In the genomic region with DNA sequence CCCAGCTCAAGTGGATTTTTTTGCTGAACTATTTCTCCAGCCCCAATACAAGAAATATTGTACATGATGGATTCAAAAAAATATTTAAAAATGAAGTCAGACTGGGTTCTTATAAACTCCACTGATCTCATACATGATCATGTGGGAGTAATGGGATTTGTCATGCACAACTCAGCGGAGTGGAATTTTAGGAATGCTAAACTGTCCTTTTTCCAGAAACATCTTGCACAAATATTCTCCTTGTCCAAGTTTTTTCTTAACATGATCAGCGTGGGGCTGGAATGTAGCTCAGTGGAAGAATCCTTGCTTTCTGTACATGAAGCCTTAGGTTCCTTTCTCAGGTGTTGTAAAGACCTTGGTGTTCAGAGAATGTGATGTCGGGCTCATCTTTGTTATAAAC, we compare ENCODE assay signal across 25 mouse cellular contexts. TPM values are rescaled to one million over a fixed set of nuclear protein-coding genes. Genes with fewer than 3 reads are reported as not detected.
DNase-seq lines count a peak whose midpoint lies in the region; ATAC-seq and TF ChIP-seq lines count a peak whose summit lies in the region.
"Had no signal": no experiment of that assay in that cellular context is flagged by ENCODE, and none has a peak within 500 bp of the region (broad histone marks: within the 10 kb centered on the region; RNA-seq: fewer than 3 reads in every experiment).

No protein-coding gene starts in this region.

- H3K27ac ChIP-seq in limb, embryonic 14.5 days (replicated peaks; ENCODE audit: low read depth, low read length) = no peak overlapping the region
- no peak overlapping the region for H3K27ac ChIP-seq in limb, embryonic 10.5 days
- H3K27ac ChIP-seq in embryonic fibroblast, embryonic 13.5 days (ENCODE audit: insufficient read depth, low read length) = peak overlapping the region; percentile 99
- H3K27ac ChIP-seq: embryonic facial prominence, embryonic 12.5 days; forebrain, embryonic 13.5 days; hindbrain, embryonic 10.5 days; limb, embryonic 15.5 days; midbrain, embryonic 10.5 days; neural tube, embryonic 15.5 days; stomach, postnatal 0 days had no signal

- WGBS in limb, embryonic 14.5 days = 80% methylated on average over 3 of the region's 3 CpGs
- 87% methylated on average over 3 of the region's 3 CpGs for WGBS in limb, embryonic 10.5 days

- H3K4me2 ChIP-seq in limb, embryonic 14.5 days (replicated peaks; ENCODE audit: low read depth, low read length, severe bottlenecking) = no peak overlapping the region
- H3K4me2 ChIP-seq: embryonic facial prominence, embryonic 12.5 days; forebrain, embryonic 13.5 days; heart, embryonic 12.5 days; limb, embryonic 15.5 days; neural tube, embryonic 15.5 days had no signal

- no peak overlapping the region for H3K9ac ChIP-seq in limb, embryonic 14.5 days (ENCODE audit: low read depth, low read length, severe bottlenecking)
- H3K9ac ChIP-seq: embryonic facial prominence, embryonic 12.5 days; forebrain, embryonic 13.5 days; heart, embryonic 12.5 days; limb, embryonic 15.5 days; neural tube, embryonic 15.5 days had no signal

- H3K9me3 ChIP-seq in limb, embryonic 14.5 days (ENCODE audit: control insufficient read depth, low read length) = no peaks in the 10 kb centered on the region
- H3K9me3 ChIP-seq in limb, embryonic 10.5 days (replicated peaks) = no peaks in the 10 kb centered on the region
- H3K9me3 ChIP-seq: embryonic facial prominence, embryonic 12.5 days; forebrain, embryonic 13.5 days; hindbrain, embryonic 10.5 days; limb, embryonic 15.5 days; midbrain, embryonic 10.5 days; neural tube, embryonic 15.5 days had no signal

- DNase-seq in limb, embryonic 14.5 days (ENCODE audit: low spot score) = peak; percentile 20
- no peak for DNase-seq in limb, embryonic 10.5 days (ENCODE audit: low spot score)
- peak; percentile 55 for DNase-seq in 3134 (ENCODE audit: extremely low read depth, insufficient read length, low spot score)
- peak; percentile 75 for DNase-seq in Muller cell, postnatal 12 days (ENCODE audit: inconsistent ontology term)
- DNase-seq in layer of hippocampus, adult 8-10 months (ENCODE audit: low spot score in 2 of 2) = no peak
- DNase-seq: adrenal gland, adult 2 months; cerebellum, adult 18-20 months; cerebellum, postnatal 14 days; gastrocnemius, postnatal 10 days; heart, adult 18-20 months; heart, postnatal 10 days; kidney, postnatal 36 days; thymus, adult 2 months had no signal

- ATAC-seq in limb, embryonic 14.5 days (ENCODE audit: low FRiP score, low read depth) = no peak
- no peak for ATAC-seq in inflammation-experienced regulatory T-cells, adult 6 months
- ATAC-seq: forebrain, embryonic 13.5 days; hindbrain, embryonic 16.5 days; intestine, embryonic 16.5 days had no signal

- peaks cover 8% of the 10 kb centered on the region for H3K4me1 ChIP-seq in limb, embryonic 14.5 days (ENCODE audit: control insufficient read depth, insufficient read depth, low read length)
- peaks cover 8% of the 10 kb centered on the region for H3K4me1 ChIP-seq in limb, embryonic 10.5 days
- H3K4me1 ChIP-seq in embryonic fibroblast, embryonic 13.5 days (ENCODE audit: control insufficient read depth, insufficient read depth, low read length) = peaks cover 2% of the 10 kb centered on the region

- TF ChIP-seq CTCF in embryonic fibroblast, embryonic 13.5 days (IDR thresholded peaks at IDR 0.05; ENCODE audit: borderline replicate concordance, insufficient read depth, low read length) = no peak

- H3K4me3 ChIP-seq in limb, embryonic 14.5 days (replicated peaks; ENCODE audit: low read length) = no peak overlapping the region
- H3K4me3 ChIP-seq in limb, embryonic 10.5 days = no peak overlapping the region
- H3K4me3 ChIP-seq in embryonic fibroblast, embryonic 13.5 days (ENCODE audit: insufficient read depth, low read length) = no peak overlapping the region
- H3K4me3 ChIP-seq: embryonic facial prominence, embryonic 12.5 days; forebrain, embryonic 13.5 days; heart, embryonic 12.5 days; hindbrain, embryonic 10.5 days; limb, embryonic 15.5 days; midbrain, embryonic 10.5 days; neural tube, embryonic 15.5 days had no signal

- no peak for TF ChIP-seq POLR2A in limb, embryonic 14.5 days (IDR thresholded peaks at IDR 0.05; ENCODE audit: borderline replicate concordance, extremely low read depth, insufficient read depth, insufficient read length)
- TF ChIP-seq POLR2A in embryonic fibroblast, embryonic 13.5 days (IDR thresholded peaks at IDR 0.05; ENCODE audit: low read depth, low read length) = no peak

- no peaks in the 10 kb centered on the region for H3K36me3 ChIP-seq in limb, embryonic 14.5 days (ENCODE audit: control insufficient read depth, insufficient read depth, low read length)
- H3K36me3 ChIP-seq in limb, embryonic 10.5 days = no peaks in the 10 kb centered on the region
- H3K36me3 ChIP-seq: embryonic facial prominence, embryonic 12.5 days; heart, embryonic 12.5 days; hindbrain, embryonic 10.5 days; limb, embryonic 15.5 days; midbrain, embryonic 10.5 days; neural tube, embryonic 15.5 days had no signal

- no peaks in the 10 kb centered on the region for H3K27me3 ChIP-seq in limb, embryonic 14.5 days (ENCODE audit: control insufficient read depth, insufficient read depth, low read length)
- no peaks in the 10 kb centered on the region for H3K27me3 ChIP-seq in limb, embryonic 10.5 days (ENCODE audit: low read depth, poor library complexity, severe bottlenecking)
- H3K27me3 ChIP-seq: embryonic facial prominence, embryonic 12.5 days; forebrain, embryonic 13.5 days; heart, embryonic 12.5 days; limb, embryonic 15.5 days; neural tube, embryonic 15.5 days had no signal

RNA-seq across cellular contexts. Expression of gene Lims1, which starts 2.4 kb away (rescaled TPM):
- 37.3 and 39.9 TPM in 2 replicates for polyA plus RNA-seq in limb, embryonic 14.5 days (2012; rRNA removed)
- polyA plus RNA-seq in limb, embryonic 14.5 days (2014; fragmentation: Nextera tagmentation; extraction: Ambion mirVana) = 109 and 111 TPM in 2 replicates
- polyA plus RNA-seq in limb, embryonic 10.5 days (2016; fragmentation: Nextera tagmentation; extraction: Ambion mirVana) = 93.6 and 105 TPM in 2 replicates
- polyA plus RNA-seq in embryonic fibroblast, embryonic 13.5 days (2011; ENCODE audit: insufficient read length, low read depth, missing spikeins) = 160 and 170 TPM in 2 replicates
- 10 to 100 TPM; 17.4 to 29.1 (median 23.0) TPM for total RNA-seq in layer of hippocampus, adult 8-10 months (2022)
- polyA plus RNA-seq in inflammation-experienced regulatory T-cells, adult 6 months (2017; shearing (Covaris generic)) = 100 to 1,000 TPM in 2 of 3 experiments, 10 to 100 TPM in 1; 96.1 to 111 (median 106) TPM

Comparison
In these comparisons a context has a peak if more than half of its experiments do, and no peak if none do; other contexts are left out.
1. DNase-seq: peak in limb, embryonic 14.5 days (single experiment), 3134 (single experiment) and Muller cell, postnatal 12 days (single experiment); none in limb, embryonic 10.5 days (single experiment) and layer of hippocampus, adult 8-10 months (0 of 2).